Mouse (Mus musculus) forebrain, embryonic 14.5 days (tissue): Measurements from ENCODE around the gene Elovl7. TPM values are rescaled to one million over a fixed set of nuclear protein-coding genes. Genes with fewer than 3 reads are reported as not detected.

ENCODE experiments used
- ATAC-seq: fragments of 200-750 bp; cut with Nextera tagmentation; 2 replicates; pipeline ENCODE4 v1.8.0; 2017; ENCODE audit warnings: mild to moderate bottlenecking, moderate library complexity
- DNase-seq: peaks from one replicate; pipeline ENCODE4 v3.0.0-alpha.2; 2015; ENCODE audit warnings: low spot score
- H3K27ac ChIP-seq: fragments of 300-500 bp; sonication (generic); 2 replicates; pipeline ENCODE4 v1.5.1; 2014; ENCODE audit warnings: low read depth, mild to moderate bottlenecking, control low read depth, low read length, moderate library complexity
- H3K27me3 ChIP-seq: fragments of 300-500 bp; sonication (generic); replicated peaks from 2 replicates; pipeline ENCODE4 v1.6.1; 2014; ENCODE audit warnings: low read length, control low read depth, mixed read lengths; ENCODE audit not compliant: control insufficient read depth, insufficient read depth
- H3K36me3 ChIP-seq: fragments of 300-500 bp; sonication (generic); 2 replicates; pipeline ENCODE4 v1.6.1; 2014; ENCODE audit warnings: low read length, control low read depth; ENCODE audit not compliant: control insufficient read depth, insufficient read depth
- H3K4me1 ChIP-seq: fragments of 300-500 bp; sonication (generic); 2 replicates; pipeline ENCODE4 v1.6.1; 2014; ENCODE audit warnings: antibody characterized with exemption, low read length, control low read depth; ENCODE audit not compliant: control insufficient read depth, insufficient read depth
- H3K4me2 ChIP-seq: fragments of 300-500 bp; sonication (generic); 2 replicates; pipeline ENCODE4 v1.6.1; 2014; ENCODE audit warnings: mild to moderate bottlenecking, control low read depth, low read length
- H3K4me3 ChIP-seq: fragments of 300-500 bp; sonication (generic); 2 replicates; pipeline ENCODE4 v1.5.1; 2014; ENCODE audit warnings: low read depth, low read length, control low read depth
- H3K9ac ChIP-seq: fragments of 300-500 bp; sonication (generic); 2 replicates; pipeline ENCODE4 v1.6.1; 2014; ENCODE audit warnings: mild to moderate bottlenecking, low read length, control low read depth, moderate library complexity
- H3K9me3 ChIP-seq: fragments of 300-500 bp; sonication (generic); replicated peaks from 2 replicates; pipeline ENCODE4 v1.6.1; 2016; ENCODE audit warnings: low read length, control low read depth, mixed read lengths; ENCODE audit not compliant: control insufficient read depth
- WGBS: fragments of 180-500 bp; shearing (Covaris S2); extraction: QIAGEN DNeasy Blood & Tissue Kit; methylation state at CpG from one replicate; pipeline ENCODE4 v1.1.7; 2014; 5-methylcytosine and 5-hydroxymethylcytosine counted together
- polyA plus RNA-seq: library from polyadenylated mRNA; unstranded; fragments of >200 nt; fragmentation: Nextera tagmentation; extraction: Ambion mirVana; gene quantifications from 2 replicates; pipeline ENCODE4 v1.2.1, GENCODE M21; 2014

Gene Elovl7
- polyA plus RNA-seq, 1 experiment from 2014 or later = 1.3 TPM

DNA sequence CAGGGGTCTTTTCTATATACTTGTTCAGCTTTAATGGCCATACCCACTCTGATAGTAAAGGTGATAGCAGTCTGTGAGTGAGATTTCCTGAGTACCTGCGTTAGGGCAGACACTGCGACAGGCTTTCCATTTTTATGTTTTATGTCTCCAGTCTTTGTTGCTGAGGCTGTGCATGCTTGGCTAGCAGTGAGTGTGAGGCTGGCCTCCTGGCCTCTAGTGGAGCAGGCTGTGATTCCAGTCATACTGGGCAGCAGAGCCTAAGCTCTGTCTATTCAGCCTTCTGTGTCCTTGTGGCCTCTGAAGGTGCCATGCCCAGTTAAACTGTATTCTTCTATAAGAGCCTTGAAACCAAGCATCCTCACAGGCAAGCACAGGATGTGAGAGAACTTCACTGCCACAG is 108.3 kb downstream of the Elovl7 start:
- ATAC-seq = no peak

DNA sequence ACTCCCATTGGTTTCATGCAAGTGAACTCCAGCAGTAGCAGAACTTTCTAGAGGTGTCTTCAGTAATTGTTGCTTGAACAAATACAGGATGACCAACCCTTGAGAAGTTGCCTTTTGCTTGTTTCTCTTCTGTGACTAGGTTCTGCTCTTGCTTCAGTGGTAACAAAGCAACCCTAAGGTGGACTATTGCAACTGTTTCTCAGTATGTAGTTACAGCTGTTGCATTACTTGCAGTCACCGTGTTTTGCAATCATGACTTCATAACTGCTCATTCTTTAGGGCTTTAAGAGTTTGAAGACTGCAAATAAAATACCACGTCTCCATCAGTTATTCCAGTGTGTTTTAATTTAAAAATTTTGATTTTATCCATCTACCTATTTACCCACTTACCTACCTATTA is 109.1 kb downstream of the Elovl7 start:
- no peak overlapping the region for H3K4me3 ChIP-seq
- DNase-seq (no peak), ATAC-seq (no peak)
- no peak overlapping the region for H3K9ac ChIP-seq
- no peak overlapping the region for H3K27ac ChIP-seq
- WGBS = 94% methylated on average over 2 of the region's 2 CpGs
- H3K4me1 ChIP-seq = no peaks in the 10 kb centered on the region
- H3K9me3 ChIP-seq = no peaks in the 10 kb centered on the region
- H3K27me3 ChIP-seq = no peaks in the 10 kb centered on the region
- H3K36me3 ChIP-seq = peaks cover 19% of the 10 kb centered on the region; the same call in 1 of the 2 replicates
- H3K4me2 ChIP-seq = no peak overlapping the region

More for the DNA sequence above, 108.3 kb downstream of the Elovl7 start:
- Histone ChIP-seq H3K27me3 (no peaks in the 10 kb centered on the region), H3K9me3 (no peaks in the 10 kb centered on the region), H3K9ac (no peak overlapping the region), H3K4me1 (no peaks in the 10 kb centered on the region; the same call in 1 of the 2 replicates), H3K4me3 (no peak overlapping the region), H3K27ac (no peak overlapping the region), H3K36me3 (peaks cover 19% of the 10 kb centered on the region; the same call in 1 of the 2 replicates), H3K4me2 (no peak overlapping the region)
- DNase-seq = no peak
- 97% methylated on average over 2 of the region's 2 CpGs for WGBS

DNA sequence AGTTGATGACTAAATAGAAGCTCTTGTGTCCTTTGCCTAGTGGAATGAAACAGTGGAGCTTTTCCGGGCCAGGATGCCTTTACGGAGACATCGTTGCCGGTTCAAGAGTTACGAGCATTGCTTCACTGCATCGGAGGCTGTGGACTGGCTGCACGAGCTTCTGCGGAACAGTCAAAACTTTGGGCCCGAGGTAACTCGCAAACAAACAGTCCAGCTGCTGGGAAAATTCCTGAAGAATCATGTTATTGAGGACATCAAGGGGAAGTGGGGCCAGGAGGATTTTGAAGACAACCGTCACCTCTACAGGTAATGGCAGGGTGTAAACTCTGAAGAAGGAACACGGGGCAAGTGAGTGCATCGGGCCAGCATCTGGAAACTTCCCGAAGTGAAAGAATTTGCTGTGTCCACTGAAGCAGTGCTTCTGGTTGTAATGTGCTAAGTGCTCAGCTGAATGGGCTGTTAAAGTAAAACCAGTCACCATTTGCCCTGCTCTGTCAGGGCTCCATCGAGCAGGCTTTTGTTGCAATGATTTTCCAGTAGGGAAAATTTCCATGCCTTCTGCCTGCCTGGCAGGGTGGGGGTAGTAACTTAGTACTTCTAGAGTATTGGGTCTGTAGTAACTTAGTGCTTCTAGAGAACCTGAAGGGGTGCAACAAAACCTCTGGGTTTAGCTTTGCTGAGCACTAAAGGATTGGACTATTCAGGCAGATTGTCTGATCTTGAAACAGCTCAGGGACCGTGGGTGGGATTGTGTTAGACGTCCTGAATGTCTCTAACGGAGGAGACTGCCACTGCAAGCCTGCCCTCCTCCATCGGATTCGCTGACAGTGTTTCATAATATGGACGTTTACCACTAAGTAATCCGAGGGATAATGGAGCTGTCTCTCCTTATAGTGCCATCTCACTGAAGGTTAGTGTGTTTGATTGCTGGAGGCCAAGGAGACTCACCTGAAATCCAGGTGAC is 109.9 kb downstream of the Elovl7 start:
- ATAC-seq = no peak
- Histone ChIP-seq H3K4me1 (no peaks in the 10 kb centered on the region), H3K4me3 (no peak overlapping the region), H3K9ac (no peak overlapping the region), H3K36me3 (peaks cover 19% of the 10 kb centered on the region; the same call in 1 of the 2 replicates), H3K4me2 (no peak overlapping the region), H3K27ac (no peak overlapping the region), H3K27me3 (no peaks in the 10 kb centered on the region), H3K9me3 (no peaks in the 10 kb centered on the region)
- 94% methylated on average over 22 of the region's 22 CpGs for WGBS
- no peak for DNase-seq

DNA sequence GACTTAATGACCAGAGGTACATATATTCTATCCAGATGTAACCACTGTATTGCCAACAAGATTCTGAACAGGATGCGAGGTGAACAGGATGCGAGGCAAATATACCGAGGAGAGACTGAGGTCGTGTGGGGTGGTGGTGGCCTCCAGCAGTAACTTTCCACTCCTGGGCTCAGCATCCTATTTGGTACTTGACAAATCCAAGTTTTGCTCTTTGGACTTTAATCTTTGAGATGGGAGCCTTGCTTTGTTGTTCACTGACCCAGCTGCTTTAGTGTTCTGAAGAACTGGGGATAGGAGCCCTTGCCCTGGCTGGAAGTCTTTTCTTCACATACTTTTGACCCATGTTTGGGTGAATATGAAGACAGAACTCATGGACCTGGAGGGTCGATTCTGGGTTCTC is 111.7 kb downstream of the Elovl7 start:
- Histone ChIP-seq H3K4me2 (no peak overlapping the region), H3K27ac (no peak overlapping the region), H3K9me3 (no peaks in the 10 kb centered on the region), H3K36me3 (peaks cover 19% of the 10 kb centered on the region; the same call in 1 of the 2 replicates), H3K9ac (no peak overlapping the region), H3K4me1 (no peaks in the 10 kb centered on the region), H3K4me3 (no peak overlapping the region), H3K27me3 (no peaks in the 10 kb centered on the region)
- DNase-seq (no peak), ATAC-seq (no peak)
- WGBS = 92% methylated on average over 5 of the region's 5 CpGs

DNA sequence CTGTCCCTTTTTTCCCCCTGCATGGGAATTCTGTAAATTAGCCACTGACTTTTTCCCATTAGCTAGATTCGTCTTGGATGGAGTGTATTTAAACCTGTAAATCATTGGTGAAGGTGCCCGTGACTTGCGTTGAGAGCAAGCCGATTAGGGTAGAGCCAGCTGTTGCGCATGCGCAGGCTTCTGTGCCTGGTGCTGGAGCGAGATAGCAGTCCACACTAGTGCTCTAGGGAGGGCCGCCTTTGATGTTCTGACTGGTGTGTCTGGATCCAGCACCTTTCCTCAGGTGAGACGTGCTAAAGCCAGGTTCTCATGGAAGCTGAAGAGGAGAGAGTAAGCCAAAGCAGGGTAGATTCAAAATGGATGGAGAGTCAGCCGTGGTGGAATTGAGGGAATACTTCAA is 112.1 kb downstream of the Elovl7 start:
- H3K4me1 ChIP-seq = no peaks in the 10 kb centered on the region
- peaks cover 19% of the 10 kb centered on the region; the same call in 1 of the 2 replicates for H3K36me3 ChIP-seq
- H3K9me3 ChIP-seq = no peaks in the 10 kb centered on the region
- H3K9ac ChIP-seq = no peak overlapping the region
- H3K27me3 ChIP-seq = no peaks in the 10 kb centered on the region
- WGBS = 95% methylated on average over 10 of the region's 10 CpGs
- ATAC-seq = no peak
- no peak overlapping the region for H3K27ac ChIP-seq
- H3K4me2 ChIP-seq = no peak overlapping the region
- H3K4me3 ChIP-seq = no peak overlapping the region
- no peak for DNase-seq

DNA sequence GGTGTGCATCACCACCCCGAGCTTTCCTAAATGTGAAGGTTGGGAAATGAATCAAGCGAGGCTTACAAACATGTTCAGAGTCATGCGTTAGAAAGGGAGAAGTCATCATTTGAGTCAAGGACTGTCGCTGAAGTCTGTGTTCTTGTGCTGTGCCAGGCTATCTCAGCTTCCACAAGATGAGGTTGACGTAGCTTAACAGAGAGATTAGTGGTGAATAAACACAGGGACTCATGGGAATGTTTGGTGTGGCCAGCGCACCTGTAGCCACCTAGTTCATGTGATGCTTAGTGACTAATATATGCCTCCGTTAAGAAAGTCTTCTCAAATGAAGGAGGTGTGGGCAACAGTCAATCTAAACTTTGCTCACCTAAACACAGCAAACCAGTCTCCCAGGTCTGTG is 112.8 kb downstream of the Elovl7 start:
- ATAC-seq = no peak
- H3K9me3 ChIP-seq = no peaks in the 10 kb centered on the region
- no peak for DNase-seq
- WGBS = 92% methylated on average over 7 of the region's 7 CpGs
- no peaks in the 10 kb centered on the region for H3K27me3 ChIP-seq
- H3K9ac ChIP-seq = no peak overlapping the region
- H3K36me3 ChIP-seq = peaks cover 19% of the 10 kb centered on the region; the same call in 1 of the 2 replicates
- no peaks in the 10 kb centered on the region for H3K4me1 ChIP-seq
- no peak overlapping the region for H3K4me2 ChIP-seq
- H3K27ac ChIP-seq = no peak overlapping the region
- no peak overlapping the region for H3K4me3 ChIP-seq

DNA sequence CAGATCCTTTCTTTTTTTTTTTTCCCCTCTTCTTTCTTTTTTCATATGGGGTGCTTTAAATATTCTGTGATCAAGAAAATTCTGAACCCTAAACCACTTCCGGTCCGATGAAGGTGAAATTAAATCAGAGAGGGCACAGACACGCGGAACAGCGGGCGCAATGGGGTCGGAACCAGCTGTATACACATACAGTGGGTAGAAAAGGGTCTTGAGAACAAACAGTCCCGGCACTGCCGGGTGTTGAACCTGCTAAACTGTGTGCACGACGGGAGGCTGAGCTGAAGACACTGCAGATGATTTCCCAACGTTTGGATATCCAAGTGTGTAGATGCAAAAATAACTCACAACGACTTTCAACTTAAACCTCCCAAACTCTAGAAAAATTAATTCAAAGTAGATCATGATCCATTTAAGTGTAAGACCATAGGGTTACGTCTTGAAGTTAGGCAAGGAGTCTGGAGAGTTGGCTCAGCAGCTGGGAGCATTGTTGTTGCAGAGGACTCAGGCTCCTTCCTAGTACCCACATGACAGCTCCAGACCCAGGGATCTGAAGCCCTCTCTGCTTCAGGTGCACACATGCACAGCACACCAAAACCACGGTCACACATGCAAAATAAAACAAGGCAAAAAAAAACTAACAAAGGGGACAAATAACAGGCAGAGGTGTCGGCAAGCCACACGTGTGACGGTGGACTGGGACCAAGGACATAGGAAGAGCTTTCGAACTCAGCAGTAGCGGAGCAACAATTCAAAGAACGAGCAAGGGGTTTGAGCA is 114.4 kb downstream of the Elovl7 start:
- Histone ChIP-seq H3K9ac (no peak overlapping the region), H3K4me2 (no peak overlapping the region), H3K4me1 (no peaks in the 10 kb centered on the region), H3K27me3 (no peaks in the 10 kb centered on the region), H3K27ac (no peak overlapping the region), H3K4me3 (no peak overlapping the region), H3K9me3 (no peaks in the 10 kb centered on the region), H3K36me3 (peaks cover 19% of the 10 kb centered on the region; the same call in 1 of the 2 replicates)
- DNase-seq (no peak), ATAC-seq (no peak)
- WGBS = 93% methylated on average over 21 of the region's 21 CpGs

DNA sequence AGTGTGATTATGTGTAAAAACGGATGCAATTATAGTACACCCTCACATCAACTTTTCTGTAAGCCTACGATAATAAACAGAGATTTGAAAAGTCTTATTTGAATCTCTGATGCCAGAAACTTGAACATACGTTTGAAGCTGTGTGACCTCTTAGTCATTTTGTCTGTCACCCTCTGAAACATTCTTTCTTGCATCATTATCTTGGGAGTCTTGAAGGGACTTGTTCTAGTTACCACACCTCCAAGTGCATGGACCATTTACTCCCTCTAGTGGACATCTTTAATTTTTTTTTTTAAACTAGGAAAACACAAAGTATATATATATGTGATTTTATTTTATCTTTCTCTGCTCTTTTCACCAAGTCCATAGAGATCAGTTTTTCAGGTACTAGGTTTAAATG is 115.5 kb downstream of the Elovl7 start:
- H3K27ac ChIP-seq = no peak overlapping the region
- 73% methylated on average over 3 of the region's 3 CpGs for WGBS
- H3K9me3 ChIP-seq = no peaks in the 10 kb centered on the region
- no peak overlapping the region for H3K4me2 ChIP-seq
- H3K9ac ChIP-seq = no peak overlapping the region
- ATAC-seq = peak; percentile 44; the same call in 1 of the 2 replicates
- H3K27me3 ChIP-seq = no peaks in the 10 kb centered on the region
- no peaks in the 10 kb centered on the region for H3K4me1 ChIP-seq
- no peak overlapping the region for H3K4me3 ChIP-seq
- DNase-seq = peak; percentile 69
- peaks cover 11% of the 10 kb centered on the region; the same call in 1 of the 2 replicates for H3K36me3 ChIP-seq
